Mouse (Mus musculus) forebrain, embryonic 12.5 days (tissue): ENCODE data around the gene Thap12. TPM values are rescaled to one million over a fixed set of nuclear protein-coding genes. Genes with fewer than 3 reads are reported as not detected.
A peak's percentile ranks its signal among the peaks of the same experiment; 100 is the strongest.

ENCODE experiments used
- ATAC-seq: fragments of 200-750 bp; cut with Nextera tagmentation; 2 replicates; pipeline ENCODE4 v1.8.0; 2017; ENCODE audit warnings: moderate TSS enrichment; ENCODE audit not compliant: low FRiP score
- H3K27ac ChIP-seq: fragments of 300-500 bp; sonication (generic); 2 replicates; pipeline ENCODE4 v1.5.1; 2016; ENCODE audit warnings: mild to moderate bottlenecking
- H3K27me3 ChIP-seq: fragments of 300-500 bp; sonication (generic); 2 replicates; pipeline ENCODE4 v1.6.1; 2016; ENCODE audit warnings: mild to moderate bottlenecking
- H3K36me3 ChIP-seq: fragments of 300-500 bp; sonication (generic); replicated peaks from 2 replicates; pipeline ENCODE4 v1.6.1; 2016; ENCODE audit warnings: mild to moderate bottlenecking
- H3K4me1 ChIP-seq: fragments of 300-500 bp; sonication (generic); 2 replicates; pipeline ENCODE4 v1.6.1; 2016
- H3K4me2 ChIP-seq: fragments of 300-500 bp; sonication (generic); 2 replicates; pipeline ENCODE4 v1.6.1; 2016; ENCODE audit warnings: mild to moderate bottlenecking, moderate library complexity
- H3K4me3 ChIP-seq: fragments of 300-500 bp; sonication (generic); replicated peaks from 2 replicates; pipeline ENCODE4 v1.5.1; 2016; ENCODE audit warnings: mild to moderate bottlenecking
- H3K9ac ChIP-seq: fragments of 300-500 bp; sonication (generic); 2 replicates; pipeline ENCODE4 v1.6.1; 2016; ENCODE audit warnings: mild to moderate bottlenecking
- H3K9me3 ChIP-seq: fragments of 300-500 bp; sonication (generic); 2 replicates; pipeline ENCODE4 v1.6.1; 2016
- WGBS: fragments of 180-500 bp; shearing (Covaris S2); methylation state at CpG from one replicate; pipeline ENCODE4 v1.1.7; 2016; 5-methylcytosine and 5-hydroxymethylcytosine counted together
- polyA plus RNA-seq: library from polyadenylated mRNA; unstranded; fragments of >200 nt; fragmentation: Nextera tagmentation; extraction: Ambion mirVana; gene quantifications from 2 replicates; pipeline ENCODE4 v1.2.1, GENCODE M21; 2016

Thap12 gene
- polyA plus RNA-seq, 1 experiment from 2014 or later = 76.1 TPM

GRCm38 (mm10) chr7:98704276-98704675 is 1.4 kb downstream of the Thap12 start:
- Histone ChIP-seq H3K36me3 (no peaks in the 10 kb centered on the region), H3K4me2 (peak overlapping the region; percentile 67), H3K9ac (peak overlapping the region; percentile 95), H3K4me3 (peak overlapping the region; percentile 94), H3K27ac (no peak overlapping the region), H3K9me3 (no peaks in the 10 kb centered on the region), H3K4me1 (peaks cover 28% of the 10 kb centered on the region), H3K27me3 (no peaks in the 10 kb centered on the region)
- WGBS = 66% methylated on average over 5 of the region's 5 CpGs
- ATAC-seq = no peak

- Histone ChIP-seq H3K27me3 (no peaks in the 10 kb centered on the region), H3K9me3 (no peaks in the 10 kb centered on the region), H3K4me1 (no peaks in the 10 kb centered on the region), H3K4me3 (no peak overlapping the region), H3K9ac (no peak overlapping the region), H3K27ac (no peak overlapping the region), H3K4me2 (no peak overlapping the region), H3K36me3 (peaks cover 75% of the 10 kb centered on the region)
- WGBS = 92% methylated on average over 3 of the region's 3 CpGs
- ATAC-seq = no peak
These were observed 10.8 kb downstream of the Thap12 start for GRCm38 (mm10) chr7:98713661-98714060.

- no peak overlapping the region for H3K27ac ChIP-seq
- H3K4me3 ChIP-seq = no peak overlapping the region
- no peaks in the 10 kb centered on the region for H3K9me3 ChIP-seq
- peaks cover 50% of the 10 kb centered on the region for H3K36me3 ChIP-seq
- ATAC-seq = no peak
- no peak overlapping the region for H3K4me2 ChIP-seq
- WGBS = 83% methylated on average over 3 of the region's 3 CpGs
- no peak overlapping the region for H3K9ac ChIP-seq
- H3K27me3 ChIP-seq = no peaks in the 10 kb centered on the region
- H3K4me1 ChIP-seq = no peaks in the 10 kb centered on the region
These were observed 14.5 kb downstream of the Thap12 start for GRCm38 (mm10) chr7:98717438-98717837.

- no peak overlapping the region for H3K4me2 ChIP-seq
- 94% methylated on average over 3 of the region's 3 CpGs for WGBS
These were observed 16.9 kb downstream of the Thap12 start for GRCm38 (mm10) chr7:98719761-98720160.

GRCm38 (mm10) chr7:98720731-98721130 is 17.8 kb downstream of the Thap12 start:
- 43% methylated on average over 3 of the region's 3 CpGs for WGBS
- Histone ChIP-seq H3K9ac (no peak overlapping the region), H3K9me3 (no peaks in the 10 kb centered on the region), H3K36me3 (peaks cover 19% of the 10 kb centered on the region), H3K27ac (no peak overlapping the region), H3K4me2 (no peak overlapping the region), H3K4me1 (no peaks in the 10 kb centered on the region), H3K4me3 (no peak overlapping the region), H3K27me3 (no peaks in the 10 kb centered on the region)
- no peak for ATAC-seq

More at GRCm38 (mm10) chr7:98719761-98720160, 16.9 kb downstream of the Thap12 start:
- Histone ChIP-seq H3K9me3 (no peaks in the 10 kb centered on the region), H3K27me3 (no peaks in the 10 kb centered on the region), H3K36me3 (peaks cover 28% of the 10 kb centered on the region), H3K9ac (no peak overlapping the region), H3K4me1 (no peaks in the 10 kb centered on the region), H3K27ac (no peak overlapping the region), H3K4me3 (no peak overlapping the region)
- no peak for ATAC-seq

- 80% methylated on average over 5 of the region's 5 CpGs for WGBS
- no peaks in the 10 kb centered on the region for H3K9me3 ChIP-seq
- ATAC-seq = no peak
These were observed 18.3 kb downstream of the Thap12 start for GRCm38 (mm10) chr7:98721172-98721571.

GRCm38 (mm10) chr7:98721623-98722022 is 18.7 kb downstream of the Thap12 start:
- H3K27me3 ChIP-seq = no peaks in the 10 kb centered on the region
- H3K4me2 ChIP-seq = no peak overlapping the region
- no peak overlapping the region for H3K27ac ChIP-seq
- 88% methylated on average over 6 of the region's 6 CpGs for WGBS
- H3K4me3 ChIP-seq = no peak overlapping the region
- no peak overlapping the region for H3K9ac ChIP-seq
- ATAC-seq = no peak
- H3K9me3 ChIP-seq = no peaks in the 10 kb centered on the region
- H3K4me1 ChIP-seq = no peaks in the 10 kb centered on the region
- H3K36me3 ChIP-seq = peaks cover 10% of the 10 kb centered on the region

More at GRCm38 (mm10) chr7:98721172-98721571, 18.3 kb downstream of the Thap12 start:
- Histone ChIP-seq H3K27me3 (no peaks in the 10 kb centered on the region), H3K4me1 (no peaks in the 10 kb centered on the region), H3K4me2 (no peak overlapping the region), H3K9ac (no peak overlapping the region), H3K27ac (no peak overlapping the region), H3K36me3 (peaks cover 14% of the 10 kb centered on the region), H3K4me3 (no peak overlapping the region)

- WGBS = 88% methylated on average over 6 of the region's 6 CpGs
- Histone ChIP-seq H3K4me3 (no peak overlapping the region), H3K9me3 (no peaks in the 10 kb centered on the region), H3K27ac (no peak overlapping the region), H3K4me2 (no peak overlapping the region), H3K4me1 (peaks cover 7% of the 10 kb centered on the region; the same call in 1 of the 2 replicates), H3K27me3 (peaks cover 16% of the 10 kb centered on the region; the same call in 1 of the 2 replicates), H3K36me3 (no peaks in the 10 kb centered on the region), H3K9ac (no peak overlapping the region)
- ATAC-seq = no peak
These were observed 22.8 kb downstream of the Thap12 start for GRCm38 (mm10) chr7:98725686-98726195.

- Histone ChIP-seq H3K27ac (no peak overlapping the region), H3K4me2 (no peak overlapping the region), H3K9me3 (no peaks in the 10 kb centered on the region), H3K4me3 (no peak overlapping the region), H3K27me3 (peaks cover 21% of the 10 kb centered on the region; the same call in 1 of the 2 replicates), H3K4me1 (peaks cover 7% of the 10 kb centered on the region; the same call in 1 of the 2 replicates), H3K36me3 (no peaks in the 10 kb centered on the region), H3K9ac (no peak overlapping the region)
- ATAC-seq = no peak
- 100% methylated on average over 1 of the region's 1 CpGs for WGBS
These were observed 25.1 kb downstream of the Thap12 start for GRCm38 (mm10) chr7:98727986-98728385.

GRCm38 (mm10) chr7:98728499-98728898 is 25.6 kb downstream of the Thap12 start:
- Histone ChIP-seq H3K27ac (no peak overlapping the region), H3K4me2 (no peak overlapping the region), H3K4me1 (peaks cover 7% of the 10 kb centered on the region; the same call in 1 of the 2 replicates), H3K9me3 (no peaks in the 10 kb centered on the region), H3K36me3 (no peaks in the 10 kb centered on the region), H3K4me3 (no peak overlapping the region), H3K9ac (no peak overlapping the region), H3K27me3 (peaks cover 21% of the 10 kb centered on the region; the same call in 1 of the 2 replicates)
- no peak for ATAC-seq
- 86% methylated on average over 3 of the region's 3 CpGs for WGBS

GRCm38 (mm10) chr7:98729661-98730271 is 26.9 kb downstream of the Thap12 start:
- ATAC-seq = no peak
- Histone ChIP-seq H3K27ac (no peak overlapping the region), H3K9ac (no peak overlapping the region), H3K4me1 (peaks cover 7% of the 10 kb centered on the region; the same call in 1 of the 2 replicates), H3K27me3 (peaks cover 21% of the 10 kb centered on the region; the same call in 1 of the 2 replicates), H3K36me3 (no peaks in the 10 kb centered on the region), H3K4me3 (0 out of 2 replicates have a peak overlapping the region, but pooled peaks have one; percentile 0), H3K4me2 (peak overlapping the region; percentile 40), H3K9me3 (no peaks in the 10 kb centered on the region)
- 12% methylated on average over 19 of the region's 19 CpGs for WGBS

- ATAC-seq = no peak
- H3K4me1 ChIP-seq = peaks cover 11% of the 10 kb centered on the region; the same call in 1 of the 2 replicates
- WGBS = 89% methylated on average over 4 of the region's 4 CpGs
- H3K9me3 ChIP-seq = no peaks in the 10 kb centered on the region
- H3K27ac ChIP-seq = no peak overlapping the region
- H3K27me3 ChIP-seq = peaks cover 11% of the 10 kb centered on the region; the same call in 1 of the 2 replicates
- no peak overlapping the region for H3K4me3 ChIP-seq
- H3K9ac ChIP-seq = no peak overlapping the region
- H3K4me2 ChIP-seq = no peak overlapping the region
- H3K36me3 ChIP-seq = no peaks in the 10 kb centered on the region
These were observed 31.1 kb downstream of the Thap12 start for GRCm38 (mm10) chr7:98733958-98734357.

- H3K9ac ChIP-seq = no peak overlapping the region
- no peak overlapping the region for H3K4me3 ChIP-seq
- H3K36me3 ChIP-seq = no peaks in the 10 kb centered on the region
- H3K27me3 ChIP-seq = 0 out of 2 replicates have a peak, but pooled peaks cover 5% of the 10 kb centered on the region
- H3K4me1 ChIP-seq = peaks cover 6% of the 10 kb centered on the region; the same call in 1 of the 2 replicates
- WGBS = 28% methylated on average over 10 of the region's 10 CpGs
- H3K4me2 ChIP-seq = no peak overlapping the region
- ATAC-seq = no peak
- H3K9me3 ChIP-seq = no peaks in the 10 kb centered on the region
- no peak overlapping the region for H3K27ac ChIP-seq
These were observed 32.0 kb downstream of the Thap12 start for GRCm38 (mm10) chr7:98734876-98735275.
